Mouse (Mus musculus): ENCODE results near the gene Doc2b.

GRCm38 (mm10) chr11:75733227-75733940 lies 62.5 kb downstream of the Doc2b start:
- TF ChIP-seq CTCF (IDR thresholded peaks at IDR 0.05; ENCODE audit: borderline replicate concordance, extremely low read depth, insufficient read depth, insufficient read length) (no peak), POLR2A (IDR thresholded peaks at IDR 0.05; ENCODE audit: borderline replicate concordance, extremely low read depth, insufficient read depth, insufficient read length, poor library complexity, severe bottlenecking) (no peak)
